Mouse (Mus musculus) kidney, embryonic 16.5 days (tissue): Measurements from ENCODE around the gene 4930579F01Rik. TPM values are rescaled to one million over a fixed set of nuclear protein-coding genes. Genes with fewer than 3 reads are reported as not detected.
"Not testable (repeated sequence)": the region's sequence is repeated elsewhere in the genome, so short reads cannot be mapped to it uniquely, and the experiment has no call there.

Experiments used
- ATAC-seq: fragments of 200-750 bp; cut with Nextera tagmentation; 2 replicates; pipeline ENCODE4 v1.8.0; 2017; ENCODE audit warnings: moderate TSS enrichment; ENCODE audit not compliant: low FRiP score, low TSS enrichment
- H3K27ac ChIP-seq: fragments of 300-500 bp; sonication (generic); 2 replicates; pipeline ENCODE4 v1.5.1; 2014; ENCODE audit warnings: low read length
- H3K27me3 ChIP-seq: fragments of 300-500 bp; sonication (generic); 2 replicates; pipeline ENCODE4 v1.6.1; 2014; ENCODE audit warnings: low read length, control low read depth, mixed read lengths; ENCODE audit not compliant: insufficient read depth
- H3K36me3 ChIP-seq: fragments of 300-500 bp; sonication (generic); 2 replicates; pipeline ENCODE4 v1.6.1; 2014; ENCODE audit warnings: low read length, control low read depth, mixed read lengths; ENCODE audit not compliant: insufficient read depth
- H3K4me1 ChIP-seq: fragments of 300-500 bp; sonication (generic); 2 replicates; pipeline ENCODE4 v1.6.1; 2014; ENCODE audit warnings: low read length, control low read depth, mixed read lengths; ENCODE audit not compliant: insufficient read depth
- H3K4me2 ChIP-seq: fragments of 300-500 bp; sonication (generic); replicated peaks from 2 replicates; pipeline ENCODE4 v1.6.1; 2014; ENCODE audit warnings: low read depth, low read length
- H3K4me3 ChIP-seq: fragments of 300-500 bp; sonication (generic); 2 replicates; pipeline ENCODE4 v1.5.1; 2014; ENCODE audit warnings: mild to moderate bottlenecking, low read length
- H3K9ac ChIP-seq: fragments of 300-500 bp; sonication (generic); replicated peaks from 2 replicates; pipeline ENCODE4 v1.6.1; 2014; ENCODE audit warnings: low read length
- H3K9me3 ChIP-seq: fragments of 300-500 bp; sonication (generic); 2 replicates; pipeline ENCODE4 v1.6.1; 2016; ENCODE audit warnings: low read length, control low read depth
- WGBS: fragments of 180-500 bp; shearing (Covaris S2); extraction: QIAGEN DNeasy Blood & Tissue Kit; methylation state at CpG from one replicate; pipeline ENCODE4 v1.1.7; 2014; 5-methylcytosine and 5-hydroxymethylcytosine counted together
- polyA plus RNA-seq: library from polyadenylated mRNA; unstranded; fragments of >200 nt; fragmentation: Nextera tagmentation; extraction: Ambion mirVana; gene quantifications from 2 replicates; pipeline ENCODE4 v1.2.1, GENCODE M21; 2015

The 4930579F01Rik gene
- polyA plus RNA-seq, 1 experiment from 2014 or later = 0.21 TPM

GRCm38 (mm10) chr3:138139663-138140062 lies 54.0 kb downstream of the 4930579F01Rik start:
- Histone ChIP-seq H3K4me2 (no peak overlapping the region), H3K36me3 (no peaks in the 10 kb centered on the region), H3K9me3 (no peaks in the 10 kb centered on the region), H3K9ac (no peak overlapping the region), H3K4me1 (peaks cover 4% of the 10 kb centered on the region), H3K4me3 (no peak overlapping the region), H3K27me3 (no peaks in the 10 kb centered on the region), H3K27ac (no peak overlapping the region)
- 94% methylated on average over 6 of the region's 6 CpGs for WGBS
- ATAC-seq = no peak

- H3K4me1 ChIP-seq, H3K27ac ChIP-seq, H3K9ac ChIP-seq, ATAC-seq, H3K9me3 ChIP-seq, H3K4me2 ChIP-seq, H3K36me3 ChIP-seq, H3K27me3 ChIP-seq, H3K4me3 ChIP-seq: not testable (repeated sequence)
- WGBS = 97% methylated on average over 13 of the region's 13 CpGs
Measured at GRCm38 (mm10) chr3:138138146-138138545, 55.5 kb downstream of the 4930579F01Rik start.

GRCm38 (mm10) chr3:138134528-138134927 lies 59.1 kb downstream of the 4930579F01Rik start:
- Histone ChIP-seq H3K36me3 (no peaks in the 10 kb centered on the region), H3K4me3 (no peak overlapping the region), H3K4me2 (no peak overlapping the region), H3K4me1 (no peaks in the 10 kb centered on the region), H3K27me3 (no peaks in the 10 kb centered on the region), H3K27ac (no peak overlapping the region), H3K9me3 (no peaks in the 10 kb centered on the region), H3K9ac (no peak overlapping the region)
- ATAC-seq = no peak
- 42% methylated on average over 1 of the region's 1 CpGs for WGBS

- Histone ChIP-seq H3K9ac (no peak overlapping the region), H3K27ac (no peak overlapping the region), H3K9me3 (no peaks in the 10 kb centered on the region), H3K4me3 (no peak overlapping the region), H3K4me2 (no peak overlapping the region), H3K4me1 (no peaks in the 10 kb centered on the region), H3K36me3 (no peaks in the 10 kb centered on the region), H3K27me3 (no peaks in the 10 kb centered on the region)
- no peak for ATAC-seq
- WGBS = 84% methylated on average over 11 of the region's 11 CpGs
Measured at GRCm38 (mm10) chr3:138133916-138134315, 59.7 kb downstream of the 4930579F01Rik start.

GRCm38 (mm10) chr3:138133463-138133862 lies 60.2 kb downstream of the 4930579F01Rik start:
- Histone ChIP-seq H3K9me3 (no peaks in the 10 kb centered on the region), H3K4me3 (no peak overlapping the region), H3K4me1 (no peaks in the 10 kb centered on the region), H3K9ac (no peak overlapping the region), H3K36me3 (no peaks in the 10 kb centered on the region), H3K27me3 (no peaks in the 10 kb centered on the region), H3K27ac (no peak overlapping the region), H3K4me2 (no peak overlapping the region)
- no peak for ATAC-seq
- 80% methylated on average over 8 of the region's 8 CpGs for WGBS

GRCm38 (mm10) chr3:138131168-138131567 lies 62.5 kb downstream of the 4930579F01Rik start:
- 54% methylated on average over 9 of the region's 9 CpGs for WGBS
- H3K9ac ChIP-seq = no peak overlapping the region
- no peak for ATAC-seq
- no peak overlapping the region for H3K27ac ChIP-seq
- no peak overlapping the region for H3K4me2 ChIP-seq
- H3K4me1 ChIP-seq = no peaks in the 10 kb centered on the region
- H3K36me3 ChIP-seq = no peaks in the 10 kb centered on the region
- H3K4me3 ChIP-seq = no peak overlapping the region
- H3K9me3 ChIP-seq = no peaks in the 10 kb centered on the region
- no peaks in the 10 kb centered on the region for H3K27me3 ChIP-seq

GRCm38 (mm10) chr3:138130692-138131091 lies 62.9 kb downstream of the 4930579F01Rik start:
- ATAC-seq = no peak
- H3K9me3 ChIP-seq = no peaks in the 10 kb centered on the region
- no peak overlapping the region for H3K4me3 ChIP-seq
- no peak overlapping the region for H3K4me2 ChIP-seq
- no peaks in the 10 kb centered on the region for H3K27me3 ChIP-seq
- no peaks in the 10 kb centered on the region for H3K4me1 ChIP-seq
- no peak overlapping the region for H3K27ac ChIP-seq
- no peak overlapping the region for H3K9ac ChIP-seq
- WGBS = 70% methylated on average over 1 of the region's 1 CpGs
- H3K36me3 ChIP-seq = no peaks in the 10 kb centered on the region

- ATAC-seq = no peak
- WGBS = 90% methylated on average over 6 of the region's 6 CpGs
- no peak overlapping the region for H3K4me2 ChIP-seq
Measured at GRCm38 (mm10) chr3:138129110-138129509, 64.5 kb downstream of the 4930579F01Rik start.

GRCm38 (mm10) chr3:138123842-138124241 lies 69.8 kb downstream of the 4930579F01Rik start:
- WGBS = 54% methylated on average over 10 of the region's 10 CpGs

More at GRCm38 (mm10) chr3:138129110-138129509, 64.5 kb downstream of the 4930579F01Rik start:
- Histone ChIP-seq H3K4me3 (no peak overlapping the region), H3K36me3 (no peaks in the 10 kb centered on the region), H3K4me1 (peaks cover 5% of the 10 kb centered on the region; the same call in 1 of the 2 replicates), H3K9ac (no peak overlapping the region), H3K27me3 (no peaks in the 10 kb centered on the region), H3K9me3 (no peaks in the 10 kb centered on the region), H3K27ac (no peak overlapping the region)

GRCm38 (mm10) chr3:138121461-138121860 lies 72.2 kb downstream of the 4930579F01Rik start:
- H3K4me1 ChIP-seq = peaks cover 5% of the 10 kb centered on the region; the same call in 1 of the 2 replicates
- no peak overlapping the region for H3K4me2 ChIP-seq
- 88% methylated on average over 2 of the region's 2 CpGs for WGBS
- H3K9ac ChIP-seq = no peak overlapping the region
- H3K9me3 ChIP-seq = no peaks in the 10 kb centered on the region
- no peak overlapping the region for H3K27ac ChIP-seq
- H3K36me3 ChIP-seq = no peaks in the 10 kb centered on the region
- no peaks in the 10 kb centered on the region for H3K27me3 ChIP-seq
- ATAC-seq = no peak
- no peak overlapping the region for H3K4me3 ChIP-seq

More at GRCm38 (mm10) chr3:138123842-138124241, 69.8 kb downstream of the 4930579F01Rik start:
- no peak overlapping the region for H3K27ac ChIP-seq
- no peaks in the 10 kb centered on the region for H3K27me3 ChIP-seq
- H3K9me3 ChIP-seq = no peaks in the 10 kb centered on the region
- no peak overlapping the region for H3K4me3 ChIP-seq
- no peak overlapping the region for H3K4me2 ChIP-seq
- ATAC-seq = no peak
- H3K9ac ChIP-seq = no peak overlapping the region
- peaks cover 5% of the 10 kb centered on the region; the same call in 1 of the 2 replicates for H3K4me1 ChIP-seq
- no peaks in the 10 kb centered on the region for H3K36me3 ChIP-seq
